Mouse (Mus musculus) adrenal gland, adult 8-10 months (tissue): Measurements from ENCODE around the gene Pklr. TPM values are rescaled to one million over a fixed set of nuclear protein-coding genes. Genes with fewer than 3 reads are reported as not detected.

Experiments used
- DNase-seq: peaks from one replicate; pipeline ENCODE4 v3.0.0; 2022
- total RNA-seq, 4 experiments: library from RNA; stranded (reverse); gene quantifications; 2 replicates each; pipeline ENCODE4 v1.2.4; 2022

The Pklr gene
- under 1 TPM in 2 of 4 experiments, not detected in 2; 0.10 to 0.11 TPM for total RNA-seq

GRCm38 (mm10) chr3:89135958-89136357, at the start of gene Pklr:
Gene Pklr (plus strand): TSS chr3:89136142.
- DNase-seq, result no peak

- peak; percentile 67 for DNase-seq
These were observed 48.4 kb upstream of the Pklr start for GRCm38 (mm10) chr3:89087338-89088110.

- peak; percentile 37 for DNase-seq
These were observed 47.0 kb upstream of the Pklr start for GRCm38 (mm10) chr3:89088974-89089373.

GRCm38 (mm10) chr3:89089882-89090591, 45.9 kb upstream of the Pklr start:
- peak; percentile 90 for DNase-seq

- DNase-seq, result peak; percentile 78
These were observed 45.0 kb upstream of the Pklr start for GRCm38 (mm10) chr3:89090694-89091655.

- DNase-seq, result no peak
These were observed 44.0 kb upstream of the Pklr start for GRCm38 (mm10) chr3:89091811-89092508.

GRCm38 (mm10) chr3:89092509-89093090, 43.3 kb upstream of the Pklr start:
- DNase-seq, result no peak

GRCm38 (mm10) chr3:89093175-89093574, 42.8 kb upstream of the Pklr start, which contains the start of gene Rusc1:
Gene Rusc1 (minus strand): TSS chr3:89093311.
- DNase-seq, result peak; percentile 90

- DNase-seq, result no peak
These were observed 41.9 kb upstream of the Pklr start for GRCm38 (mm10) chr3:89094021-89094420.

- no peak for DNase-seq
These were observed 35.1 kb upstream of the Pklr start, which contains the start of gene Gm43738 for GRCm38 (mm10) chr3:89100811-89101210. Gene Gm43738 (minus strand): TSS chr3:89101099.

- no peak for DNase-seq
These were observed 34.5 kb upstream of the Pklr start for GRCm38 (mm10) chr3:89101459-89101811.

GRCm38 (mm10) chr3:89101812-89102494, 34.0 kb upstream of the Pklr start, which contains the start of gene Fdps:
Gene Fdps (minus strand): TSS chr3:89101959.
- DNase-seq, result peak; percentile 98

- DNase-seq, result no peak
These were observed 33.2 kb upstream of the Pklr start for GRCm38 (mm10) chr3:89102495-89103290.

- no peak for DNase-seq
These were observed 32.7 kb upstream of the Pklr start for GRCm38 (mm10) chr3:89103291-89103595.

GRCm38 (mm10) chr3:89106881-89107280, 29.1 kb upstream of the Pklr start:
- DNase-seq, result no peak

GRCm38 (mm10) chr3:89107545-89107944, 28.4 kb upstream of the Pklr start:
- DNase-seq, result no peak

- DNase-seq, result no peak
These were observed 27.8 kb upstream of the Pklr start for GRCm38 (mm10) chr3:89108146-89108545.

GRCm38 (mm10) chr3:89113058-89113457, 22.9 kb upstream of the Pklr start:
- no peak for DNase-seq

- no peak for DNase-seq
These were observed 20.4 kb upstream of the Pklr start for GRCm38 (mm10) chr3:89115522-89115921.

- DNase-seq, result peak; percentile 74
These were observed 12.6 kb upstream of the Pklr start for GRCm38 (mm10) chr3:89123313-89123712.
